Mouse (Mus musculus): Measurements from ENCODE around the gene Dcun1d1. TPM values are rescaled to one million over a fixed set of nuclear protein-coding genes. Genes with fewer than 3 reads are reported as not detected.

Gene Dcun1d1
- total RNA-seq (2021) = 10 to 100 TPM; 71.4 to 86.1 TPM
- long read RNA-seq, experiment 1, full-length matches to known transcripts = 39 of 57 reads
- long read RNA-seq, experiment 1, partial matches to known transcripts = 5 of 57 reads
- long read RNA-seq, experiment 1, other reads (novel, unspliced or antisense) = 13 of 57 reads
- long read RNA-seq, experiment 2, full-length matches to known transcripts = 34 of 46 reads
- long read RNA-seq, experiment 2, partial matches to known transcripts = 7 of 46 reads
- long read RNA-seq, experiment 2, other reads (novel, unspliced or antisense) = 5 of 46 reads

- DNase-seq (ENCODE audit: low spot score) = no peak
These were observed at the start of gene Dcun1d1 for GRCm38 (mm10) chr3:35937345-35937744. Gene Dcun1d1, minus strand, starts transcription at chr3:35937445.

DNA sequence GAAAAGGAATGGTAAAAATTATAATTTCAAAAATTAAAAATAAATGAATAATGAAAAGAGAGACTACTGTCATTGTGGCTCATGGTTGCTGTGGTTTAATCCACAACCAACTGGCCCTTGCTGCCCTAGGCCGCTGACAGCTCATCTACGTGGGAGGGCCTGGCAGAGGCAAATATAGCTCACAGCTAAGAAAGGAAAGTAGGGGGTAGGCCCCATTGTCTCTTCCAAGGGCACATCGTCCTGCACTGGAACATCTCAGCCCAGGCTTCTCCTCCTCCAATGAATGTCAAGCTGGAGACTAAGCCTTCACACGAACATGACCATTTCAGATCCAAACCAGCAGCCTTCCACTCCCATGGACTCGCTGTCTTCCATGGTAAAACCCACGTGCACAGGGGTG is 49.0 kb upstream of the Dcun1d1 start:
- no peak for DNase-seq (ENCODE audit: low spot score)

DNA sequence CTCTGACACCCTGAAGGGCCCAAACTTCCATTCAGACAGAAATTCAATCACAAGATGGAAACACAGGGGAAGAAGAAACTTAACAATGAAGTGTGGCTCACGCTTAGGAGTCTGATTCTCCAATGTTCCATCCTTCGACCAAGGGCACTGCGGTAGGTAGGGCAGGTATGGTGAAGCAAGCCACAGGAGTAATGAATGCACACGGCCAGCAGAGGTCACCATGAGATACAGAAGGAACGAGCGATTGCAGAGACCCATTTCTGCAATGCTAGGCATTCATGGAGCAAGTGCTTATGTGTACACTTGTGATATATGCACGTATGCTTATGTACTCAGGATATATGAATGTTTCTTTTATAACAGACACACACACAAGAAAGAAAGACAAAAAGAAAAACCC is 36.3 kb upstream of the Dcun1d1 start:
- DNase-seq (ENCODE audit: low spot score) = no peak

DNA sequence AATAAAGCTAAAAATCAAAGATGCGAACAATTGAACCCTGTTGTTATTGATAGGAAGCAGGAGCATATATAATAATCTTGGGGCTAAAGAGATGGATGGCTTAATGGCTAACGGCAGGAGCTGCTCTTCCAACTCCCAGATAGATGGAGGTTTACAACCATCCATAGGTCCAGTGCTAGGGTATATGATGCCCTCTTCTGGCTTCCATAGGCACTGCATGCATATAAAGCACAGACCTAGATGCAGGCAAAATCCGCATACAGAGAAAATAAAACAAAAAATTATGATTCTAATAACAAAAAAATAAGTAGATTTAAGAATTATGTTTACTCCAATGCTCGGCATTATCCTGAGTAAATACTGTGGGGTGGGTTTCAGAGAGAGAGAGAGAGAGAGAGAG is 35.7 kb upstream of the Dcun1d1 start:
- peak; percentile 14 for DNase-seq (ENCODE audit: low spot score)

DNA sequence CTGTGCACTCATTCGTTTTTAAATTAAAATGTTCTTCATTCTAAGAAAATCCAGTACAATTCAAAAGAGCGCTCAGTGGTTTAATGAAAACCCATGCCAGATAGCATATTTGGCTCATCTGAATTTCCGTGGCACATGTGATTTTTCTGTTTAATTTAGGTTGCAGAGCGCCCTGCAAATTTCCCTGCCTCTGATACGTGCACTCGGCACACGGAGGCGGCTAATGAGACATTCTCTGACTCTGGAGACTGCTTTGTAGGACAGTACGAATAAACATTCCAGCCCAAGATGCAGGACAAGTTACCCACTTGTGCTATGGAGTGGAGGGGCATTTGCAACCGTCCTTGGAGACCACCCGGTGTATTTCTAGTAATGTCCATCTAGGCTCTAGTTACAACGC is 33.9 kb upstream of the Dcun1d1 start:
- DNase-seq (ENCODE audit: low spot score) = no peak

DNA sequence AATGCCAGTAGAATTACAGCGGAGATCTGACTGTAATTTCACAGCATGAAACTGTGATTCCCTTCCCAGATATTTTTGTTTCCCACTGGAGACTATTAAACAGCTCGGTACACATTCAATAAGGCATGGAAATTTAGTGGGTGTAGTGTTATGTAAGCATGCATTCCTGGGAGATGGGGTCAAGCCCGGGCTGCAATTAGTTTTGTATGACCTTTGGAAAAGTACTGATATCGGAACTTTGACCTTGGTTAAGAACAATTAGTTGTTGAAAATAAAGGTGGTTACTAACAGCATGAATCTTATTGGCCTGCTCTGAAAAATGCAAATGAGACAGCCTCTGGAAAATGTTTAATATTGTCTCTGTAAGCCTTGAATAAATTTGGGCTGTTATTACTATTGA is 33.2 kb upstream of the Dcun1d1 start:
- no peak for DNase-seq (ENCODE audit: low spot score)

GRCm38 (mm10) chr3:35967366-35967921 is 30.2 kb upstream of the Dcun1d1 start:
- DNase-seq (ENCODE audit: low spot score) = no peak

- DNase-seq (ENCODE audit: low spot score) = no peak
These were observed 29.2 kb upstream of the Dcun1d1 start for GRCm38 (mm10) chr3:35966493-35966892.

GRCm38 (mm10) chr3:35964928-35965327 is 27.7 kb upstream of the Dcun1d1 start:
- no peak for DNase-seq (ENCODE audit: low spot score)

GRCm38 (mm10) chr3:35963921-35964320 is 26.7 kb upstream of the Dcun1d1 start:
- DNase-seq (ENCODE audit: low spot score) = no peak

GRCm38 (mm10) chr3:35963401-35963800 is 26.2 kb upstream of the Dcun1d1 start:
- DNase-seq (ENCODE audit: low spot score) = no peak

DNA sequence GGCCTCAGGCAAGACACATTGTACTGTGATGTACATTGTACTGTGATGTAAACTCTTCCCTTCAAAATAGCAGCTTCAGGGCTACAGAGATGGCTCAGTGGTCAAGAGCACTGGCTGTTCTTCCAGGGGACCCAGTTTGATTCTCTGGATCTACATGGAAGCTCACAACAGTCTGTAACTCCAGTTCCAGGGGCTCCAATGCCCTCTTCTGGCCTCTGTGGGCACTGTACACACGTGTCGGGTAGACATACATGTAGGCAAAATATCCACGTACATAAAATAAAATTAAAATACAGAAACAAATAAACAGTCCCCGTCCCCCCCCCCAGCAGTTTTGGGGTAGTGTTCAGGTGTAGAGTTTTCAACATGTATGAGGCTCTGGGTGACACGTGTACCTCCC is 25.7 kb upstream of the Dcun1d1 start:
- DNase-seq (ENCODE audit: low spot score) = no peak

GRCm38 (mm10) chr3:35957230-35957629 is 20.0 kb upstream of the Dcun1d1 start:
- no peak for DNase-seq (ENCODE audit: low spot score)

GRCm38 (mm10) chr3:35954901-35955575 is 17.8 kb upstream of the Dcun1d1 start:
- no peak for DNase-seq (ENCODE audit: low spot score)

DNA sequence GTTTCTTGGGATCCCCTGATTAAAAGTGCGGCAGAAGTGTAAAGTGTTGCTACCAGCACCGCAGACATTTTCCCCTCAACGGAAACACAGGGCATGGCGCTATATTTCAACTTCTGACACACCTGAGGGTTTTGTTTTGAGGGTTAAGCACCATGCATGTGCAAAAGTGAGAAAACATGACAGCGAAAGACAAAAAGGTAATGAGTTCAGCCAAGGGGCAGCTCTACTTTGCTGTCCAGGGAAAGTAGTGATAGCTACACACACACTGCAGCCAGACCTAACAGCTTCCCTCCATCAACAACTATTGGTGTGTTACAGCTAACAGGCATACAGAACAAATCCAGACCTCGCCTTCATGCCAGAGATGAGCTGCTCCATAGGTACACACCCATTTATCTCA is 16.6 kb upstream of the Dcun1d1 start:
- DNase-seq (ENCODE audit: low spot score) = no peak

DNA sequence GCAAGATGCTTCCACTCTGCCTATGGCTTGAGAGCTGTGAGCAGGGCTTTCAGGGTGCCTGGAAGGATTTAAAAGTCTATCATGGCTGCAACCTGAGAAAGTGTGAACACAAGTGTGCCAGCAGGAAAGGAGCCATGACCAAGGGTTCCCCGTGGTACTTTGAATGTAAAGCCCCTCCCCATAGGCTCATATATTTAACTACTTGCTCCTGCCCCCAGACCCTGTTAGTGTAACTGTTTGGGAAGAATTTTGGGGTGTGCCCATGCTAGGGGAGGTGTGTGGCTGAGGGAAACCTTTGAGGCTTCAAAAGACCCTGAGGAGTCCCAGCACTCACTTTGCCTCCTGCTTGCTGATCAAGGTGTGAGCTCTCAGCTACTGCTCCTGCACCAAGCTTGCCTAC is 15.9 kb upstream of the Dcun1d1 start:
- no peak for DNase-seq (ENCODE audit: low spot score)

- no peak for DNase-seq (ENCODE audit: low spot score)
These were observed 11.0 kb upstream of the Dcun1d1 start for GRCm38 (mm10) chr3:35948197-35948596.

- DNase-seq (ENCODE audit: low spot score) = no peak
These were observed 3.4 kb upstream of the Dcun1d1 start for GRCm38 (mm10) chr3:35940520-35941135.

DNA sequence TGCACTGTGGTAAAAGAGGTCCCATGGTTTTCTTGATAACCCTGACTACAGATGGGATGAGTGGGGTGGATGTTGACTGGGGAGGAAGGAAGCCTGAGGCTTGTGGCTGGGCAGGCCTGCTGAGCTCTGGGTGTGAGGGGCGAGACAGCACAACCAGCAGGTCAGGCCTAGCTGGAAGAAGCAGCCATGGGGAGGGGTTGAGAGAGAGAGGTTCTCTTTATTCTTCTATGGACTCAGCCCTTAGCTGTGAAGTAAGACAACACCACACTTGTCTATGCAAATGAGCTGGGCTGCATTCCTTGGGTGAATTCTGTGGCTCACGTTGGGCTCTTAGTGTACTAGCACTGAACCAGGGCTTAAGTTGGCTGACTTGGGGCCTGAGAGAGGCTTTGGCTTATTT is 2.8 kb upstream of the Dcun1d1 start:
- DNase-seq (ENCODE audit: low spot score) = no peak

DNA sequence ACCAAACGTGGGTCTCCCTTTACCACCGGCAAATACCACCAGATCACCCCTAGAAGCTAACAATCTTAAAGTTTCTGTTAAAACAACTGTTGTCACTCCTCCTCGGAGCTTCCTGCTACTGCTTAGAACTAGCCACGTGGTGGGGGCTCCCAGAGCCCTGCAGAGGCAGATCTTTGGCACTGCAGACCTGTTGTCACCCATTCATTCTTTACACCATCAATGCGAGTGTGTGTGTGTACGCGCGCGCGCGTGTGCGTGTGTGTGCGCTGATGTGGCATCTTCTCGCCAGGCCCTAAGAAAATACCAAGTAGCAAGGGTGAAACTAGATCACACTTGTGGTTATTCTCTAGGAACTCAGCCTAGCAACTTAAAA is 3.9 kb downstream of the Dcun1d1 start:
- no peak for DNase-seq (ENCODE audit: low spot score)

- DNase-seq (ENCODE audit: low spot score) = peak; percentile 80
These were observed 4.4 kb downstream of the Dcun1d1 start for GRCm38 (mm10) chr3:35932735-35933404.
